ENCODE assay signal across 12 mouse cellular contexts in the genomic region with DNA sequence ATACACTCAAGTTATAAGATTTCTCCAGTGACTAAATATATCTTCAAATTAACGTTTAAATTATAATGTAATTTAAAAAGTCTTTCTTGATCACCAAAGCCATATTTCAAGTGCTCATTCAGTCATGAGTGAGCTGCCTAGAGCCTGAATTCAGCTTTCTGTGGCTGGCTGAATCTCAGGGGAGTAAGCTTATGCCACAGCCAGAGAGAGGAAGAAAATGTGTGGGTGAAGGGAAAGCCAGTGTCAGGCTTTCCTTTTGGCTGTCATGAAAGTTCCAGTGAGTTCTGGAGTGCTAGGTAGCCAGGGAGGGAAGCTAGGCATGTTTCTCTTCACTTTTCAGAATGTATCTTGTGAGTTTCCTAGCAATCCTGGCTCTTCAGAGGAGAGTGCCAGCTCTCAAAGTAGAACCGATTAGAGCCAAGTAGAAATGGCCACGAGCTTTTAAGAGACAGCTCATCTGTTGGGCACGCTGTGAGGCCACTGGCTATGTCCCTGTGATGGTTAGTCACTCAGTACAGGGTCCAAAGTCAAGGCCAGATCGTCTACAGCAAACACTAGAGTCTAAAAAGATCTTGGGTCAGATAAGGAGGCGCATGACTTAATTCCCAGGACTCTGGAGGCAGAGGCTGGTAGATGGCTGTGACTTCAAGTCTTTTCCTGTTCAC. TPM values are rescaled to one million over a fixed set of nuclear protein-coding genes. Genes with fewer than 3 reads are reported as not detected.
DNase-seq lines count a peak whose midpoint lies in the region; ATAC-seq lines count a peak whose summit lies in the region.
"Had no signal": no experiment of that assay in that cellular context is flagged by ENCODE, and none has a peak within 500 bp of the region (broad histone marks: within the 10 kb centered on the region; RNA-seq: fewer than 3 reads in every experiment).

No protein-coding gene starts in this region.

- DNase-seq in adrenal gland, adult (ENCODE audit: inconsistent age in 2 of 2, low spot score in 1 of 2) = peak; percentile 88 to 94
- no peak for DNase-seq in adrenal gland, postnatal 4 days (ENCODE audit: low spot score in 2 of 2)
- peak; percentile 18 for DNase-seq in lung, postnatal 25 days (ENCODE audit: low spot score)
- DNase-seq in lung, postnatal 14 days = no peak
- DNase-seq in heart, postnatal 36 days = peak; percentile 11 to 25
- DNase-seq in layer of hippocampus, postnatal 25 days (ENCODE audit: extremely low spot score in 1 of 2, low spot score in 1 of 2) = no peak
- DNase-seq: spleen, adult 18-20 months had no signal

- no peaks in the 10 kb centered on the region for H3K27me3 ChIP-seq in stomach, embryonic 15.5 days (replicated peaks)
- H3K27me3 ChIP-seq: embryonic facial prominence, embryonic 15.5 days had no signal

- peak; percentile 52; the same call in 1 of the 2 replicates for ATAC-seq in stomach, embryonic 15.5 days (ENCODE audit: insufficient read depth, low FRiP score, low read depth)
- no peak for ATAC-seq in granulocyte monocyte progenitor cell, adult 5-6 weeks (replicated peaks; ENCODE audit: poor library complexity, severe bottlenecking)
- ATAC-seq: midbrain, embryonic 16.5 days had no signal

- H3K27ac ChIP-seq in stomach, embryonic 15.5 days = no peak overlapping the region
- H3K27ac ChIP-seq: embryonic facial prominence, embryonic 15.5 days had no signal

- intact Hi-C loops in heart, postnatal 36 days (cut with DNase I) = loop anchor here (5.0 kb wide), 1 partner anchor 213 kb away; no protein-coding TSS in a partner anchor

- 61% methylated on average over 6 of the region's 6 CpGs for WGBS in stomach, embryonic 15.5 days

- no peaks in the 10 kb centered on the region for H3K36me3 ChIP-seq in stomach, embryonic 15.5 days
- H3K36me3 ChIP-seq: embryonic facial prominence, embryonic 15.5 days had no signal

- H3K4me1 ChIP-seq in stomach, embryonic 15.5 days = 0 out of 2 replicates have a peak, but pooled peaks cover 3% of the 10 kb centered on the region
- H3K4me1 ChIP-seq: embryonic facial prominence, embryonic 15.5 days had no signal

- no peak overlapping the region for H3K9ac ChIP-seq in stomach, embryonic 15.5 days
- H3K9ac ChIP-seq: embryonic facial prominence, embryonic 15.5 days had no signal

- no peak overlapping the region for H3K4me3 ChIP-seq in stomach, embryonic 15.5 days (replicated peaks)
- H3K4me3 ChIP-seq: embryonic facial prominence, embryonic 15.5 days had no signal

- H3K4me2 ChIP-seq in stomach, embryonic 15.5 days = no peak overlapping the region
- H3K4me2 ChIP-seq: embryonic facial prominence, embryonic 15.5 days had no signal

- no peaks in the 10 kb centered on the region for H3K9me3 ChIP-seq in stomach, embryonic 15.5 days
- H3K9me3 ChIP-seq: embryonic facial prominence, embryonic 15.5 days had no signal

RNA-seq across cellular contexts. Expression of a gene that starts 29.4 kb away (rescaled TPM):
- total RNA-seq in adrenal gland, postnatal 4 days (2021) = not detected
- not detected for total RNA-seq in heart, postnatal 36 days (2021)
- polyA plus RNA-seq in stomach, embryonic 15.5 days (2015; fragmentation: Nextera tagmentation; extraction: Ambion mirVana) = 0.40 TPM in 1 of 2 replicates, not detected in the other
- not detected in 2 replicates for total RNA-seq in granulocyte monocyte progenitor cell, adult 5-6 weeks (2014; fragmentation: Nextera tagmentation)
- 1.6 and 3.6 TPM in 2 replicates for total RNA-seq in granulocyte monocyte progenitor cell, adult 5-6 weeks (2017)
- total RNA-seq in layer of hippocampus, postnatal 25 days (2021) = not detected
- total RNA-seq: layer of hippocampus, postnatal 10 days had no signal
- polyA plus RNA-seq: embryonic facial prominence, embryonic 15.5 days; midbrain, embryonic 16.5 days had no signal

Comparison
In these comparisons a context has a peak if more than half of its experiments do, and no peak if none do; other contexts are left out.
1. DNase-seq: peak in adrenal gland, adult (2 of 2), lung, postnatal 25 days (single experiment) and heart, postnatal 36 days (2 of 2); none in adrenal gland, postnatal 4 days (0 of 2), lung, postnatal 14 days (single experiment) and layer of hippocampus, postnatal 25 days (0 of 2).